Mouse (Mus musculus) liver, adult 2 months (tissue): ENCODE measurements around the gene Notch2.

Experiments used
- CTCF ChIP-seq: fragments of 200-500 bp; IDR thresholded peaks from 2 replicates; pipeline ENCODE4 v1.5.1; 2011; ENCODE audit warnings: low read depth, low read length, control low read depth
- POLR2A ChIP-seq: fragments of 200-500 bp; IDR thresholded peaks from 2 replicates; pipeline ENCODE4 v1.6.1; 2011; ENCODE audit warnings: low read length, control low read depth; ENCODE audit not compliant: insufficient read depth; ENCODE audit errors: extremely low read depth

GRCm38 (mm10) chr3:98065004-98065403, 51.7 kb downstream of the Notch2 start:
- TF ChIP-seq CTCF (no peak), POLR2A (no peak)
